ENCODE assay signal across 8 mouse cellular contexts in the genomic region with DNA sequence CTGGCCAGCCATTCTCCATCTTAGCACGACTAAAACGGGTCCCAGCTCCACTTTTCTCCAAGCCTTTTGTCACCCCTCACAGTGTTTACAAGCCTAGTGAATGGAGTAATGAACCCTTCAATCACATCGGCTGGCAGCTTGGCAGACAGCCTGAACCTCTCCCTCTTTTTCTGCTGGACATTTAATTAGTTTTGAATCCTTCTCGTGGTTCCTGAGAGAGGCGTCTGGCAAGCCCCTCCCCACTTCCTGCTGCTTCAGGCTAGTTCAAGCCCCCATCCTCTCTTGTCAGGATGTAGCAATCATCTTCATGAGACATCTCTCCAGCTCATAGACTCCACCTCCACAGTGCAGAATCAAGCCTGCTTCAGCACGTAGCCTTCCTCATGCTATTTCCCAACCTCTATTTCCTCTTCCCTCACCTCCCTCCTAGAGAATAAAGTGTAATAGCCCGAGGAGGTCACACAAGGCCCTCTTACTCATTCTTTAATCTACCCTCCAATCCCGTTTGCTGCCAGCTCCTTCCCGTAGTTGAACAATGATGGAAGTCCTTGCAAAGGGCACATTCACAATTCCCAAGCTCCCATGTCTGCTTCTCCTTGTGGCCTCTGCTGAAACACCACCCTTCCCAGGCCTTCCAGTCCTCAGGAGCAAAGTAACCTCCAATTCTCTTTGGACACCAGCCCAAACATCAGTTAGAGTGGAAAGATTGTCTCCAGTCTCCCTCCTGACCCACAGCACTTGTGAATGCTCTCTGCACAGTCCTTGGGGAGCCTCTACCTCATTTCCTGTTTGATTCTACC. TPM values are rescaled to one million over a fixed set of nuclear protein-coding genes. Genes with fewer than 3 reads are reported as not detected.
DNase-seq lines count a peak whose midpoint lies in the region; ATAC-seq lines count a peak whose summit lies in the region.

No protein-coding gene starts in this region.

- H3K9ac ChIP-seq in embryonic facial prominence, embryonic 14.5 days (ENCODE audit: low read depth, low read length), result no peak overlapping the region
- no peak overlapping the region for H3K9ac ChIP-seq in intestine, embryonic 14.5 days (ENCODE audit: low read length)
- H3K9ac ChIP-seq in lung, embryonic 16.5 days (ENCODE audit: low read length), result no peak overlapping the region

- peaks cover 4% of the 10 kb centered on the region; the same call in 1 of the 2 replicates for H3K4me1 ChIP-seq in embryonic facial prominence, embryonic 14.5 days (ENCODE audit: control insufficient read depth, insufficient read depth, low read length)
- H3K4me1 ChIP-seq in intestine, embryonic 14.5 days (replicated peaks; ENCODE audit: control insufficient read depth, insufficient read depth, low read length), result peaks cover 14% of the 10 kb centered on the region
- peaks cover 17% of the 10 kb centered on the region for H3K4me1 ChIP-seq in lung, embryonic 16.5 days (replicated peaks; ENCODE audit: control insufficient read depth, insufficient read depth, low read length)

- WGBS in embryonic facial prominence, embryonic 14.5 days, result 35% methylated on average over 9 of the region's 9 CpGs
- whole genome bisulfite sequencing in intestine, embryonic 14.5 days, result 17% methylated on average over 9 of the region's 9 CpGs
- WGBS in lung, embryonic 16.5 days, result 19% methylated on average over 9 of the region's 9 CpGs

- no peaks in the 10 kb centered on the region for H3K9me3 ChIP-seq in embryonic facial prominence, embryonic 14.5 days (ENCODE audit: control insufficient read depth, low read length)
- H3K9me3 ChIP-seq in intestine, embryonic 14.5 days (ENCODE audit: control insufficient read depth, low read length), result no peaks in the 10 kb centered on the region
- H3K9me3 ChIP-seq in lung, embryonic 16.5 days (ENCODE audit: control insufficient read depth, low read length), result no peaks in the 10 kb centered on the region

- H3K27me3 ChIP-seq in embryonic facial prominence, embryonic 14.5 days (replicated peaks; ENCODE audit: control insufficient read depth, insufficient read depth, low read length), result no peaks in the 10 kb centered on the region
- H3K27me3 ChIP-seq in intestine, embryonic 14.5 days (replicated peaks; ENCODE audit: control insufficient read depth, insufficient read depth, low read length), result no peaks in the 10 kb centered on the region
- no peaks in the 10 kb centered on the region for H3K27me3 ChIP-seq in lung, embryonic 16.5 days (ENCODE audit: control insufficient read depth, insufficient read depth, low read depth, low read length)

- H3K36me3 ChIP-seq in embryonic facial prominence, embryonic 14.5 days (ENCODE audit: control insufficient read depth, insufficient read depth, low read length), result peaks cover 6% of the 10 kb centered on the region; the same call in 1 of the 2 replicates
- H3K36me3 ChIP-seq in intestine, embryonic 14.5 days (ENCODE audit: control insufficient read depth, insufficient read depth, low read length), result peaks cover 8% of the 10 kb centered on the region
- H3K36me3 ChIP-seq in lung, embryonic 16.5 days (ENCODE audit: control insufficient read depth, insufficient read depth, low read length), result peaks cover under 1% of the 10 kb centered on the region; the same call in 1 of the 2 replicates

- H3K27ac ChIP-seq in embryonic facial prominence, embryonic 14.5 days (replicated peaks; ENCODE audit: low read depth, low read length), result no peak overlapping the region
- peak overlapping the region; percentile 29 for H3K27ac ChIP-seq in intestine, embryonic 14.5 days (ENCODE audit: low read depth)
- peak overlapping the region; percentile 65 for H3K27ac ChIP-seq in lung, embryonic 16.5 days (ENCODE audit: low read length)

- H3K4me3 ChIP-seq in embryonic facial prominence, embryonic 14.5 days (ENCODE audit: low read depth, low read length), result no peak overlapping the region
- no peak overlapping the region for H3K4me3 ChIP-seq in intestine, embryonic 14.5 days (ENCODE audit: low read depth, low read length)
- H3K4me3 ChIP-seq in lung, embryonic 16.5 days (ENCODE audit: low read length), result no peak overlapping the region

- H3K4me2 ChIP-seq in embryonic facial prominence, embryonic 14.5 days (ENCODE audit: low read depth, low read length), result no peak overlapping the region
- H3K4me2 ChIP-seq in intestine, embryonic 14.5 days (ENCODE audit: low read length), result peak overlapping the region; percentile 15; the same call in 1 of the 2 replicates
- H3K4me2 ChIP-seq in lung, embryonic 16.5 days (ENCODE audit: low read depth, low read length), result peak overlapping the region; percentile 38

- peak; percentile 18 for DNase-seq in kidney, adult 11 months
- no peak for DNase-seq in kidney, adult 8-10 months
- DNase-seq in embryonic facial prominence, embryonic 14.5 days (ENCODE audit: low spot score), result peak; percentile 20
- DNase-seq in intestine, embryonic 14.5 days (ENCODE audit: low spot score), result no peak
- no peak for DNase-seq in urinary bladder, adult 18-20 months (ENCODE audit: low spot score in 2 of 2)
- no peak for DNase-seq in thymus, postnatal 14 days

- ATAC-seq in embryonic facial prominence, embryonic 14.5 days (ENCODE audit: low read depth), result peak; percentile 44; the same call in 1 of the 2 replicates
- ATAC-seq in intestine, embryonic 14.5 days (replicated peaks; ENCODE audit: low FRiP score, low TSS enrichment, low read depth), result 0 out of 2 replicates have a peak, but pooled peaks have one; percentile 62
- peak; percentile 88 for ATAC-seq in lung, embryonic 16.5 days (ENCODE audit: low read depth)
- no peak for ATAC-seq in megakaryocyte-erythroid progenitor cell, adult 5-6 weeks (replicated peaks; ENCODE audit: low FRiP score, low TSS enrichment, poor library complexity, severe bottlenecking)

RNA-seq across cellular contexts. Expression of gene Tspan12, which starts 12.1 kb away (rescaled TPM):
- polyA plus RNA-seq in embryonic facial prominence, embryonic 14.5 days (2014; fragmentation: Nextera tagmentation; extraction: Ambion mirVana), result 50.5 and 52.8 TPM in 2 replicates
- 109 and 120 TPM in 2 replicates for polyA plus RNA-seq in intestine, embryonic 14.5 days (2014; fragmentation: Nextera tagmentation; extraction: Ambion mirVana)
- 58.2 and 59.4 TPM in 2 replicates for polyA plus RNA-seq in lung, embryonic 16.5 days (2015; fragmentation: Nextera tagmentation; extraction: Ambion mirVana)
- total RNA-seq in megakaryocyte-erythroid progenitor cell, adult 5-6 weeks (2014; fragmentation: Nextera tagmentation), result not detected in 2 replicates
- not detected in 2 replicates for total RNA-seq in megakaryocyte-erythroid progenitor cell, adult 5-6 weeks (2017)

Comparison
In these comparisons a context has a peak if more than half of its experiments do, and no peak if none do; other contexts are left out.
1. DNase-seq: peak in kidney, adult 11 months (single experiment) and embryonic facial prominence, embryonic 14.5 days (single experiment); none in kidney, adult 8-10 months (0 of 2), intestine, embryonic 14.5 days (single experiment), urinary bladder, adult 18-20 months (0 of 2) and thymus, postnatal 14 days (single experiment).